Mouse (Mus musculus) G1E (cell line): Measurements from ENCODE around the gene Mkrn1.

Experiments
- CTCF ChIP-seq: IDR thresholded peaks from 2 replicates; pipeline ENCODE4 v1.5.1; 2012; ENCODE audit warnings: low read depth, low read length, inconsistent platforms, mixed read lengths
- GATA1 ChIP-seq: IDR thresholded peaks from 2 replicates; pipeline ENCODE4 v1.6.1; 2012; ENCODE audit warnings: borderline replicate concordance, low read length, inconsistent platforms, mixed read lengths
- TAL1 ChIP-seq: conservative IDR thresholded peaks from 2 replicates; pipeline ENCODE4 v1.6.1; 2012; ENCODE audit warnings: low read depth, low read length, inconsistent platforms, mixed read lengths

DNA sequence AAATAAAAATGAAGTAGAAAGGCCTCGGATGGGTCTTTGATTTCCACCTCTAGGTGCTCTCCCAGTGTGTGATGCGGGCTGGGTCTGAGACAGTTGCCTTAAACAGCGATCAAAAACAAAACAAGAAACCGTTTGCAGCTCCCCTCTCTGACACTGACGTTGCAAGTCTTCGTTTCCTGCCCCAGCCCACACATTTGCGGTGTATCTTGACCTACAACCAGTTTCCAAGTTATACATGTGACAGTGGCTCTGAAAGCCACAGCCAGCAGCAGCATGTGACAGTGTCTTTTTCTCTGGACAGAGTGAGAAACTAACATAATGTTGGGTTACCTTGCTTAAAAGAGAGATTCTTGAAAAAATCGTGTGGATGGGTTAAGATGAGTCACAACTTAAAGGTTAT, 40.5 kb downstream of the Mkrn1 start:
- TF ChIP-seq CTCF (no peak), GATA1 (no peak), TAL1 (no peak)
